Mouse (Mus musculus): ENCODE measurements around the gene Rtn1. TPM values are rescaled to one million over a fixed set of nuclear protein-coding genes. Genes with fewer than 3 reads are reported as not detected.

Rtn1 gene
- total RNA-seq (2014; rRNA removed) (1,958 and 2,696 TPM in 2 replicates), polyA plus RNA-seq (2015; fragmentation: Nextera tagmentation; extraction: Ambion mirVana) (3,970 and 4,135 TPM in 2 replicates)

DNA sequence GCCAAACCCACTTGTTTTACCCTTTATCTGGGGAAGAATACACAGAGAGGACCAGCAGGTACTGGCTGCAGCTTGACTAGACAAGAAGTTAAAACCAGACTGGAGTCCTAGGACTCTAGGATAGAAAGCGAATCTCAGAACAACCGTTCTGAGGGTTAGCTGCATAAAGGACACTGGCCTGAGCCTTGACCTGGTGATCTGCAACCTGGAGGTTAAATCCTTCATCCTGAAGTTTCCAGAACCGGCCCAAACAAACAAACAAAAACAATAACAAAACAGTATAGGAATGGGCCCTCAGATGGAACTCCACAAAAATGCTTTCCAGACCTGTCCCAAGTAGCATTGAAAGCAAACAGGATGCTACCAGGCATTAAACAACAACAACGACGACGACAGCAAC, at the start of gene Rtn1:
Rtn1 (minus strand) TSS at position 101 of the 400 bp plus-strand sequence.
- peak within 1 kb of the TSS; percentile 95 for H3K9ac ChIP-seq (replicated peaks; ENCODE audit: low read length, poor library complexity, severe bottlenecking)
- H3K27ac ChIP-seq (ENCODE audit: low read depth, low read length): peak within 1 kb of the TSS; percentile 84
- H3K36me3 ChIP-seq (ENCODE audit: insufficient read depth, low read length): no peaks in the 10 kb centered on the region
- no peak for ATAC-seq (ENCODE audit: low FRiP score)
- H3K4me2 ChIP-seq (ENCODE audit: low read depth, low read length, poor library complexity, severe bottlenecking): peak within 1 kb of the TSS; percentile 72
- no peaks in the 10 kb centered on the region for H3K27me3 ChIP-seq (ENCODE audit: insufficient read depth, low read length)
- peak within 1 kb of the TSS; percentile 66 for H3K4me3 ChIP-seq (ENCODE audit: low read depth, low read length)
- no peak for TF ChIP-seq CTCF (IDR thresholded peaks at IDR 0.05)
- H3K9me3 ChIP-seq (ENCODE audit: low read length): no peaks in the 10 kb centered on the region
- no peak for DNase-seq (ENCODE audit: low spot score)
- WGBS: 28% methylated on average over 6 of the region's 6 CpGs
- 0 out of 2 replicates have a peak, but pooled peaks cover 6% of the 10 kb centered on the region for H3K4me1 ChIP-seq (ENCODE audit: insufficient read depth, low read length)

GRCm38 (mm10) chr12:72453941-72454340, 45.1 kb upstream of the Rtn1 start:
- 86% methylated on average over 17 of the region's 17 CpGs for WGBS
- H3K4me1 ChIP-seq (ENCODE audit: insufficient read depth, low read length): no peaks in the 10 kb centered on the region
- DNase-seq (ENCODE audit: low spot score) (no peak), ATAC-seq (ENCODE audit: low FRiP score) (no peak)
- no peaks in the 10 kb centered on the region for H3K9me3 ChIP-seq (ENCODE audit: low read length)
- no peak for TF ChIP-seq CTCF (IDR thresholded peaks at IDR 0.05)
- H3K9ac ChIP-seq (replicated peaks; ENCODE audit: low read length, poor library complexity, severe bottlenecking): no peak overlapping the region
- H3K4me2 ChIP-seq (ENCODE audit: low read depth, low read length, poor library complexity, severe bottlenecking): no peak overlapping the region
- no peak overlapping the region for H3K4me3 ChIP-seq (ENCODE audit: low read depth, low read length)
- no peaks in the 10 kb centered on the region for H3K27me3 ChIP-seq (ENCODE audit: insufficient read depth, low read length)
- no peak overlapping the region for H3K27ac ChIP-seq (ENCODE audit: low read depth, low read length)
- H3K36me3 ChIP-seq (ENCODE audit: insufficient read depth, low read length): 0 out of 2 replicates have a peak, but pooled peaks cover 3% of the 10 kb centered on the region

- H3K9ac ChIP-seq (replicated peaks; ENCODE audit: low read length, poor library complexity, severe bottlenecking): peak within 1 kb of the TSS; percentile 64
- no peaks in the 10 kb centered on the region for H3K9me3 ChIP-seq (ENCODE audit: low read length)
- H3K36me3 ChIP-seq (ENCODE audit: insufficient read depth, low read length): no peaks in the 10 kb centered on the region
- WGBS: under 1% methylated on average over 31 of the region's 31 CpGs
- H3K4me2 ChIP-seq (ENCODE audit: low read depth, low read length, poor library complexity, severe bottlenecking): peak within 1 kb of the TSS; percentile 92
- H3K4me1 ChIP-seq (ENCODE audit: insufficient read depth, low read length): no peaks in the 10 kb centered on the region
- DNase-seq (ENCODE audit: low spot score): peak; percentile 84
- no peak within 1 kb of the TSS for H3K27ac ChIP-seq (ENCODE audit: low read depth, low read length)
- ATAC-seq (ENCODE audit: low FRiP score): peak; percentile 84
- H3K27me3 ChIP-seq (ENCODE audit: insufficient read depth, low read length): no peaks in the 10 kb centered on the region
- no peak for TF ChIP-seq CTCF (IDR thresholded peaks at IDR 0.05)
- peak within 1 kb of the TSS; percentile 46 for H3K4me3 ChIP-seq (ENCODE audit: low read depth, low read length)
Measured at GRCm38 (mm10) chr12:72441839-72442576, 33.2 kb upstream of the Rtn1 start, which contains the start of gene Lrrc9. TSS of gene Lrrc9 (plus strand) at chr12:72441866.

- ATAC-seq (ENCODE audit: low FRiP score) (no peak), DNase-seq (ENCODE audit: low spot score) (peak; percentile 30)
- H3K4me3 ChIP-seq (ENCODE audit: low read depth, low read length): no peak overlapping the region
- no peak overlapping the region for H3K27ac ChIP-seq (ENCODE audit: low read depth, low read length)
- H3K27me3 ChIP-seq (ENCODE audit: insufficient read depth, low read length): no peaks in the 10 kb centered on the region
- WGBS: 40% methylated on average over 6 of the region's 6 CpGs
- no peak overlapping the region for H3K9ac ChIP-seq (replicated peaks; ENCODE audit: low read length, poor library complexity, severe bottlenecking)
- no peaks in the 10 kb centered on the region for H3K4me1 ChIP-seq (ENCODE audit: insufficient read depth, low read length)
- no peaks in the 10 kb centered on the region for H3K9me3 ChIP-seq (ENCODE audit: low read length)
- no peak overlapping the region for H3K4me2 ChIP-seq (ENCODE audit: low read depth, low read length, poor library complexity, severe bottlenecking)
- H3K36me3 ChIP-seq (ENCODE audit: insufficient read depth, low read length): no peaks in the 10 kb centered on the region
- no peak for TF ChIP-seq CTCF (IDR thresholded peaks at IDR 0.05)
Measured at GRCm38 (mm10) chr12:72438961-72439480, 30.2 kb upstream of the Rtn1 start.

GRCm38 (mm10) chr12:72437676-72438341, 29.0 kb upstream of the Rtn1 start:
- no peak overlapping the region for H3K4me2 ChIP-seq (ENCODE audit: low read depth, low read length, poor library complexity, severe bottlenecking)
- H3K27ac ChIP-seq (ENCODE audit: low read depth, low read length): 0 out of 2 replicates have a peak overlapping the region, but pooled peaks have one; percentile 12
- DNase-seq (ENCODE audit: low spot score) (peak; percentile 47), ATAC-seq (ENCODE audit: low FRiP score) (no peak)
- H3K36me3 ChIP-seq (ENCODE audit: insufficient read depth, low read length): no peaks in the 10 kb centered on the region
- WGBS: 44% methylated on average over 10 of the region's 10 CpGs
- no peaks in the 10 kb centered on the region for H3K27me3 ChIP-seq (ENCODE audit: insufficient read depth, low read length)
- H3K9ac ChIP-seq (replicated peaks; ENCODE audit: low read length, poor library complexity, severe bottlenecking): no peak overlapping the region
- TF ChIP-seq CTCF (IDR thresholded peaks at IDR 0.05): no peak
- no peaks in the 10 kb centered on the region for H3K4me1 ChIP-seq (ENCODE audit: insufficient read depth, low read length)
- H3K9me3 ChIP-seq (ENCODE audit: low read length): no peaks in the 10 kb centered on the region
- H3K4me3 ChIP-seq (ENCODE audit: low read depth, low read length): no peak overlapping the region

Measured in midbrain, postnatal 0 days (tissue).